Mouse (Mus musculus) liver, adult 2 months (tissue): ENCODE data around the gene Nek10. TPM values are rescaled to one million over a fixed set of nuclear protein-coding genes. Genes with fewer than 3 reads are reported as not detected.

Experiments used
- DNase-seq: peaks from one replicate; pipeline ENCODE4 v3.0.0-alpha.2; 2011; ENCODE audit warnings: low read depth, low spot score; ENCODE audit errors: extremely low read depth
- H3K27ac ChIP-seq: fragments of 200-500 bp; replicated peaks from 2 replicates; pipeline ENCODE4 v1.5.1; 2012; ENCODE audit warnings: low read depth, mild to moderate bottlenecking, control low read depth, inconsistent platforms, low read length; ENCODE audit not compliant: insufficient read depth
- H3K27me3 ChIP-seq: fragments of 200-500 bp; 2 replicates; pipeline ENCODE4 v1.6.1; 2012; ENCODE audit warnings: mild to moderate bottlenecking, moderate library complexity, low read length, inconsistent platforms; ENCODE audit not compliant: control insufficient read depth, insufficient read depth
- H3K36me3 ChIP-seq: fragments of 200-500 bp; 2 replicates; pipeline ENCODE4 v1.6.1; 2012; ENCODE audit warnings: low read length, inconsistent platforms; ENCODE audit not compliant: control insufficient read depth, insufficient read depth
- H3K4me1 ChIP-seq: fragments of 200-500 bp; 2 replicates; pipeline ENCODE4 v1.6.1; 2011; ENCODE audit warnings: low read length; ENCODE audit not compliant: control insufficient read depth, insufficient read depth
- H3K4me3 ChIP-seq: fragments of 200-500 bp; 2 replicates; pipeline ENCODE4 v1.5.1; 2011; ENCODE audit warnings: low read depth, mild to moderate bottlenecking, control low read depth, low read length, moderate library complexity; ENCODE audit not compliant: insufficient read depth
- H3K79me2 ChIP-seq: fragments of 200-500 bp; 2 replicates; pipeline ENCODE4 v1.6.1; 2012; ENCODE audit warnings: inconsistent platforms, mild to moderate bottlenecking, low read length, moderate library complexity; ENCODE audit not compliant: control insufficient read depth, insufficient read depth
- H3K9ac ChIP-seq: fragments of 200-500 bp; 2 replicates; pipeline ENCODE4 v1.6.1; 2012; ENCODE audit warnings: low read depth, mild to moderate bottlenecking, control low read depth, inconsistent platforms, low read length
- CTCF ChIP-seq: fragments of 200-500 bp; IDR thresholded peaks from 2 replicates; pipeline ENCODE4 v1.5.1; 2011; ENCODE audit warnings: low read depth, low read length, control low read depth
- POLR2A ChIP-seq: fragments of 200-500 bp; IDR thresholded peaks from 2 replicates; pipeline ENCODE4 v1.6.1; 2011; ENCODE audit warnings: low read length, control low read depth; ENCODE audit not compliant: insufficient read depth; ENCODE audit errors: extremely low read depth
- WGBS: fragments of 180-500 bp; shearing (Covaris S2); methylation state at CpG from one replicate; pipeline ENCODE4 v1.1.7; 2018; 5-methylcytosine and 5-hydroxymethylcytosine counted together
- polyA plus RNA-seq: library from polyadenylated mRNA; depleted of rRNA; stranded (reverse); fragments of >200 nt; gene quantifications from 2 replicates; pipeline ENCODE4 v1.2.3, GENCODE M21; 2012
- total RNA-seq: library from RNA; depleted of rRNA; stranded (reverse); fragments of >200 nt; gene quantifications from 2 replicates; pipeline ENCODE4 v1.2.3, GENCODE M21; 2014

Nek10 gene
- total and polyA plus RNA-seq, 2 experiments: under 0.01 TPM; not detected in 1

DNA sequence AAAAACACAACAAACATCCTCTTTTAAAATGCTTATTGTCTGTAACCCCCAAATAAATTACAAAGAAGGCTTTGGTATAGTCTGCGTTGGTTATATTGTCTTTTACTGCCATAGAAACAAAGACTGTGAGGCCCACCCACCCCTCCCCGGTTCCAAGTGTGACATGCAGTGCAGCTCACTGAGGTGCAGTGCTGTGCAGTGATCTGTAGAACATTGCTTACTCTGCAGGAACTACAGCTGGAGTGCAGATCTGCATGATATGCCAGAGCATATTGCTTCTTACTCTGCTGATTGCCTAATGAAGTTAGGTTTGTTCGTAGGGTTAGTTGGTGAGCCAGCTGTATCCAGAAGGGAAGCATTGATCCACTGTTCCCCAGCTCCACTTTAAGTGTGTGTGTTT lies 57.1 kb downstream of the Nek10 start:
- Histone ChIP-seq H3K79me2 (no peaks in the 10 kb centered on the region), H3K36me3 (no peaks in the 10 kb centered on the region), H3K4me3 (no peak overlapping the region), H3K27me3 (no peaks in the 10 kb centered on the region), H3K9ac (no peak overlapping the region), H3K4me1 (no peaks in the 10 kb centered on the region), H3K27ac (no peak overlapping the region)
- DNase-seq: no peak
- no peak for TF ChIP-seq CTCF
- no peak for TF ChIP-seq POLR2A
- 71% methylated on average over 3 of the region's 3 CpGs for WGBS

DNA sequence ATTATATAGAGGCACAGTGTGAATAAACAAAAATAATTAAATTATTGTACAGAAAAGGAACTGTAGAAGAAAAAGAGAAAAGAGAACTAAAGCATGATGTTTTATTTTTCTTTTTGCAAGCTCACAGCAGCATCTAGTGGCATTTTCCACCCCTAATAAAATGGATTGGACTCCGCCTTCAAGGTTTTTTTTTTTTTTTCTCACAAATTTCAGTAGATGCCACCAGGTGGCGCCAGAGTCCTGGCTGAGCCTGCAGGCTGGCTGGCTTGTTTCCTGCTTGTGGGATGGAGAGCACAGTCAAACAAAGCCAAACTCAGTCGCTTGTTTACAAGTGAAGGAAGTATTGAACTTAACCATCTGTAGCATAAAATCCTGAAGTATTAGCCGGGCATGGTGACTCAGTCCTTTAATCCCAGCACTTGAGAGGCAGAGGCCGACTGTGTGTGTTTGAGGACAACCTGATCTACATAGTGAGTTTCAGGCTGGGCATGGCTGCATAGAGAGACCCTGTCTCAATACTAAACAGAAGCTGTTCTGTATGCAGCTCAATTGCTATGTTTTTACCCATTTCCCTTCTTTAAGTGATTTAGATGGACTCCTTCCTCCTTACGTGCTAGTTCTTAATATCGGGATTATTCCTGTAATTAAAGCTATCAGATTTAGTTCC lies 60.6 kb downstream of the Nek10 start:
- DNase-seq: peak; percentile 47
- WGBS: 29% methylated on average over 7 of the region's 7 CpGs

DNA sequence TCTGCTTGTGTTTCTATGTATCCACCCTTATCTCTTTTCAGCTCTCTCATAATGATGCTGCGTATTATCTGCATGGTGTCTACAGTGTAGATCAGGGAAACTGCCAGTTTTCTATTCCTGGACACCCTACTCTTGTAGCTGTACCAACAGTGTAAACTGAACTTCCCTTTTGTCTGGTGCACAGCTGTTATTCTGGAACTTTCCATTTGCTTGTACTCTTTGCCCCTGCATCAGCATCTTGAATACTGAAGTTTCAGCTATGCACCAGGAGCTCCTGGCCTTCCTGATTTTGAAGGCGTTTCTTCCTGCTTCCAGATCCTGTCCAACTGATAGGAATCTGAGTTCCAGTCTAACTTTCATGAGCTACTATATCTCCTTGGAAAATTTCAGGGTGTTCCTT lies 66.0 kb downstream of the Nek10 start:
- Histone ChIP-seq H3K4me3 (no peak overlapping the region), H3K4me1 (no peaks in the 10 kb centered on the region), H3K27ac (no peak overlapping the region), H3K79me2 (no peaks in the 10 kb centered on the region), H3K36me3 (no peaks in the 10 kb centered on the region), H3K9ac (no peak overlapping the region), H3K27me3 (no peaks in the 10 kb centered on the region)
- 73% methylated on average over 2 of the region's 2 CpGs for WGBS
- no peak for TF ChIP-seq CTCF
- TF ChIP-seq POLR2A: no peak
- DNase-seq: no peak

More for the DNA sequence above, 60.6 kb downstream of the Nek10 start:
- no peaks in the 10 kb centered on the region for H3K4me1 ChIP-seq
- TF ChIP-seq CTCF (peak; percentile 88), POLR2A (no peak)
- no peaks in the 10 kb centered on the region for H3K79me2 ChIP-seq
- no peak overlapping the region for H3K9ac ChIP-seq
- H3K27me3 ChIP-seq: no peaks in the 10 kb centered on the region
- no peak overlapping the region for H3K4me3 ChIP-seq
- no peak overlapping the region for H3K27ac ChIP-seq
- H3K36me3 ChIP-seq: no peaks in the 10 kb centered on the region

DNA sequence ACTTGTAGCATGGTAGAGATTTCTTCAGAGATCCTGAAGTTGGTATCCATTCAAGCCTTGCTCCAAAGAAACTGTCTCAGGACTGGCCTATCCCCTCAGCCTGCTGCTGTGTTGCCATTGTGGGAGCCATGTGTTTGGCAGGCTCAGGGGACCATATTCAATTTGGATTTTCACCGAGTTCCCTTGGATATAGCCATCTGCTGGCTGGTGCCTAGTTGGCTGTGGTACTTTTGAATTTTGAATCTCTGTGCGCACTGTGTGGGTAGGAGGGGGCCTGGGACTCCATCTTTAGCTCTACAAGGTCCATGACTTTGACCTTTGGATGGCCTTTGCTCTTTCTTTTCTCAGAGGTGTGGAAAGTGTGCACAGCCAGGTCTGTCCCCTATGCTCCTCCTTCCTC lies 66.8 kb downstream of the Nek10 start:
- DNase-seq: no peak
- Histone ChIP-seq H3K79me2 (no peaks in the 10 kb centered on the region), H3K9ac (no peak overlapping the region), H3K4me3 (no peak overlapping the region), H3K4me1 (no peaks in the 10 kb centered on the region), H3K36me3 (no peaks in the 10 kb centered on the region), H3K27me3 (no peaks in the 10 kb centered on the region), H3K27ac (no peak overlapping the region)
- WGBS: 89% methylated on average over 2 of the region's 2 CpGs
- TF ChIP-seq POLR2A (no peak), CTCF (no peak)

DNA sequence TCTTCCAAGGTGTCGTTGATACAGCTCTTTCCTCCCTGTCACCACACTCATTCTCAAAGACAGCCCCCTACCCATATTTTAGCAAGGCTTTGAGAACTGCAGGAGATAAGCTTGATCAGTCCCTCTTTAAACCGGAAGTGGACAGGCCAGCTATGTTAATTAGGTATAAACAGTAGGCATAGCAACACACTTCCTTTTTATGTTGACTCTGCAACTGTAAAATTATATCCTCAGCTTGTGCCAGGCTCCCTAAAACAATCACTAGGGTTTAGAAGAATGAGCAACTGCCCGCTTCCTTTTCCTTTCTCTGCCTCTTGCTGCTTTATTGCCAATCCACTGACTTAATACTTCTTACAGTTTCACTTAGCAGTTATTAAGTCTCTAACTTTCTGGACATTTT lies 67.2 kb downstream of the Nek10 start:
- Histone ChIP-seq H3K27ac (no peak overlapping the region), H3K79me2 (no peaks in the 10 kb centered on the region), H3K4me3 (no peak overlapping the region), H3K27me3 (no peaks in the 10 kb centered on the region), H3K9ac (no peak overlapping the region), H3K36me3 (no peaks in the 10 kb centered on the region), H3K4me1 (no peaks in the 10 kb centered on the region)
- DNase-seq: no peak
- WGBS: 70% methylated on average over 3 of the region's 3 CpGs
- TF ChIP-seq CTCF (no peak), POLR2A (no peak)

DNA sequence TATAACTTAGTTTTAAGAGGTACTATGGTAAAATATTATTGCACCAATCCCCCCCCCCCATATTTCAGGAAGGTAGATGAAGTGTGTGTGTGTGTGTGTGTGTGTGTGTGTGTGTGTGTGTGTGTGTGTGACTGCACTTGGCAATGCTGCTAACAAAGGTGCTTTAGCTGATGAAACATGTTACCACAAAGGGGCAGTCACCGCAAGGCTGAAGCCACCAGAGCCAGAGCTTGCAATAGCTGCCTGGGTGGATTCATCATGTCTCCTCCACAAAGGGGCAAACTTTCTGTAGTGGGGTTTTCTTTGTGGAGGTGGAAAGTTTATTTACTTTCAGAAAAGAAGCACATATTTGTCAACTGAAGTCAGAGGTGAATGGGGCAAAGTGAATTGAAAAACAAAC lies 67.9 kb downstream of the Nek10 start:
- Histone ChIP-seq H3K36me3 (no peaks in the 10 kb centered on the region), H3K27ac (no peak overlapping the region), H3K9ac (no peak overlapping the region), H3K79me2 (no peaks in the 10 kb centered on the region), H3K27me3 (no peaks in the 10 kb centered on the region), H3K4me1 (no peaks in the 10 kb centered on the region), H3K4me3 (no peak overlapping the region)
- WGBS: 83% methylated on average over 1 of the region's 1 CpGs
- DNase-seq: no peak
- TF ChIP-seq CTCF (no peak), POLR2A (no peak)
